Mouse (Mus musculus) naive thymus-derived CD4-positive, alpha-beta T cell, adult 2 months (primary cell): ENCODE results near the gene Phf10.
"Not testable (repeated sequence)": the region's sequence is repeated elsewhere in the genome, so short reads cannot be mapped to it uniquely, and the experiment has no call there.

Source experiments
- DNase-seq: peaks from one replicate; pipeline ENCODE4 v3.0.0-alpha.2; 2011; ENCODE audit warnings: low read depth

The Phf10 gene

GRCm38 (mm10) chr17:14960951-14961556, at the start of gene Phf10:
Gene Phf10, minus strand, starts transcription at chr17:14961273.
- DNase-seq: peak; percentile 49

DNA sequence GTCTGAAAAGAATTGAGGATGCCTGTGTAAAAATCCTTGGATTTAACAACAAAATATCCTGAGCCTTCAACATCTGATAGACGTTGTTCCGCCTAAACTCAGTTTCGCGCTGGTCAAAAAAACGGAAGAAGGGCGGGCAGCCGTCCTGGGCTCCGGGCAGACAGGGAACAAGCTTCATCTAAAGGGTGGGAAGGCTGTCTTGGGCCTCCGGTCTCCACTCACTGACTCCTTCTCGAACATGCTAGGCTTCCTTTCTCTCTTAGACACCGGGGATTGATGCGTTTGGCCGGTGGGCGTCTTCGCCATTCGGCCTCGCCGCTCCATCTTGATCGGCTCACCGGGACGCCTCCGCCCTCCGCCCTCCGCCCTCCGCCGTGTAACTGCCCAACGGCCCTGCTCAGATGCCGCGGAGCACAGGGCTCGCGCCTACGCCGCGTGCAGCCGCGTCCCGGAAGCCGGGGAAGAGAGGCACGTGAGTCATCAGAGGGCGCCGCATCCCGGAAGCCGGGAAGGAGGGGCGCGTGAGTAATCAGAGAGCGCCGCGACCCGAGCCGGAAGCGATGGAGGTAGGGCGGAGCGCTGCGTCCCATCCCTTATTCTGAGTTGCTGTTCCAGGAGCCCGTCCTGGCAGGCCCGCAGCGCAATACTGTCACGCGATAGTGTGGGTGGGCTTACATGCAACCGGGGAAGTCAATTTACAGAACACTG, 48.8 kb upstream of the Phf10 start, which contains the start of gene Gm3435:
TSS of gene Gm3435 (plus strand) at position 471 of the 708 bp plus-strand sequence.
- DNase-seq: not testable (repeated sequence)

- DNase-seq: not testable (repeated sequence)
These were observed 48.0 kb upstream of the Phf10 start for GRCm38 (mm10) chr17:15009088-15009487.

DNA sequence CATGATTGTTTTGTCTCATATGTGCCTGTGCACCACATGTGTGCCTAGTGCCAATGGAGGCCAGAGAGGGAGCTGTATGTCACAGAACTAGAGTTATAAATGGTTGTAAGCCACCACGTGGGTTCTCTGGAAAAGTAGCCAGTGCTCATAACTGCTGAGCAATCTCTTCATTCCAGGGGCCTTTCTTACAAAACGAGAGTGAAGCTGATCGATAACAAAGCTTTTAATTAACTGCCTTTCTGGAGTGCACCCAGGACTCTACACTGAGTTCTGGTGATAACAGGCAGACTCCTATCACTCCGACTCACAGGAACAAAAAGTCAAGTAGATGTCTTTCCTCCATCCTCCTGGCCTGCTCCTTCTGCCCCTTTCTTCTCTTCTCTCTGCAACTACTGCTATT, 39.0 kb upstream of the Phf10 start:
- DNase-seq: not testable (repeated sequence)

DNA sequence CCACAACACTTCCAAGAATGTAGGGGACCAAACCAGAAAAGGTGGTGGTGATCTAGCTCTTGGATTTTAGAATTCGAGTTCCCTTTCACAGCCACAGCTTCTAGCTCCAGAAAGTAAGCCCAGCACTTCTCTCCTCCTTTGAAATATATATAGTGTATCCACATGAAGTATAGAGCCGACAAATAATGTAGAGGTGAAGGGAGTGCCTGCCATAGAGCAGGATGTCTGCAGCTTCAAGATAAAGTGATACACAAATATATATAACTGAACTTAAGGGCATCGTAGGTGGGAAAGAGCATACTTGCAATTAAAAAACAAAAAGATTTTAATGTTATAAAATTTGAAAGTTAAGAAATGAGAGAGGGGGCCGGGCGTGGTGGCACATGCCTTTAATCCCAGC, 33.1 kb upstream of the Phf10 start:
- not testable (repeated sequence) for DNase-seq

- not testable (repeated sequence) for DNase-seq
These were observed 32.2 kb upstream of the Phf10 start for GRCm38 (mm10) chr17:14993139-14993832.

- not testable (repeated sequence) for DNase-seq
These were observed 31.6 kb upstream of the Phf10 start for GRCm38 (mm10) chr17:14992522-14993138.

DNA sequence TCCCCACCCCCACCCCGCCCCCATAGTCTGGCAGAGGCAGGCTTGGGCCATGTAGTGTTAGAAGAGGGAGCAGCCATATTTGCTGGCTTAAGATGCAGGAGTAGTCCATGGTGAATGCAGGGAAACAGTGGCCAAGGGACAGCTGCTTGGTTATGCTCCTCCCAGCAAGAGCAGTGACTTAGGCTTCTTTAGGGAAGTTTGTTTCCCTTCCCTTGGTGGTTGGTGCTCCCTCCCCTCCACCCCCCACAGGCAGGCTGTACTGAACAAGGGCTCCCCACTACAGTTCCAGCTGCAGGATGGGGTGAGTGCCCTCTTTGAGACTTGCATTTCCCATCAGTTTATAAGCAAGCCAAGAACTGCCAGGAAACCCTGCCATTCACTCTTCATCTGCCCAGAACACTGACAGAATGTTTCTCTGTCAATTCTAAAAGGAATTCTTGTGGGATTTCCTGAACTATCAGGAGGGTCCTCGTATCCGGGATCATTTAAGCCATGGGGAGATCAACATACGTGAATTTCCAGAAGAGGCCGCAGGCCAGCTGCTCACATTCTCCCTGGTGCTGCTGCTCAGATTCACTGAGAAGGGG, 29.1 kb upstream of the Phf10 start:
- not testable (repeated sequence) for DNase-seq

- not testable (repeated sequence) for DNase-seq
These were observed 17.4 kb upstream of the Phf10 start, which contains the start of the genes 9030025P20Rik and Gm3417 for GRCm38 (mm10) chr17:14978362-14979038. Gene 9030025P20Rik, plus strand, starts transcription at chr17:14978468. Gene Gm3417, minus strand, starts transcription at chr17:14978790.

DNA sequence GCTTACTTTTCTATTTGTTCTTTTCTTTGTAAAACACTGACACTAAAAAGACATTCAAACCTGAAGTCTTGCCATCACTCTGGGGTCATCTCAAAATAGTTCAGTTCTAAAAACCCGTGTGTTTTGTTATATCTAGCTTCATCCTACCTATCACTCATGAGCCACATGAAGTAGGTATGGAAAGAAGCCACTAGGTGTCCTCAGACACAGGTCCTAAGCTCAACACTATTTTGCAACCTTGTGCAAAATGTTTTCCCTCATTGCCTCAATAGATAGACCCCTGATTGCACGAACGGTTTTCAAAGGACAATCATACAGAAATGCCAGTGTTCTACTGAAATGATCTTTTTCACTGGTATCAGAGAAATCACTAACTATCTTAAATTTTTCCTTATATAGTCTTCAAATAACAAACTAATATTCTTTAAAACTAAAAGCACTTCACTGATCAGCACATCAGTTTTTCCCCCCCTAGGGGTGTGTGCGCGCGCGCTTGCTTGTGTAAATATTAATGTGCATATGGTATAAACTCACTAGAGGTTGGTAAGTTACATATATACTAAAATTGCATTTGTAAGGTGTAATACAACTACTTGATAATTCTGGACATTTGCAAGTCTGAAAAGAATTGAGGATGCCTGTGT, 16.8 kb upstream of the Phf10 start:
- not testable (repeated sequence) for DNase-seq

DNA sequence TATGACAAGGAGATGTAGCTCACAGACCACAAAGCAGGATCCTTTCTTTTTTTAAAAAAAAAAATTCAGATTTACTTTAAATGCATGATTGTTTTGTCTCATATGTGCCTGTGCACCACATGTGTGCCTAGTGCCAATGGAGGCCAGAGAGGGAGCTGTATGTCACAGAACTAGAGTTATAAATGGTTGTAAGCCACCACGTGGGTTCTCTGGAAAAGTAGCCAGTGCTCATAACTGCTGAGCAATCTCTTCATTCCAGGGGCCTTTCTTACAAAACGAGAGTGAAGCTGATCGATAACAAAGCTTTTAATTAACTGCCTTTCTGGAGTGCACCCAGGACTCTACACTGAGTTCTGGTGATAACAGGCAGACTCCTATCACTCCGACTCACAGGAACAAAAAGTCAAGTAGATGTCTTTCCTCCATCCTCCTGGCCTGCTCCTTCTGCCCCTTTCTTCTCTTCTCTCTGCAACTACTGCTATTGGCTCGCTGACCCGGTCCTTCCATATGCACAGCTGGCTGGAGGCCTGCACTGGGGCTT, 7.4 kb upstream of the Phf10 start:
- DNase-seq: not testable (repeated sequence)

GRCm38 (mm10) chr17:14961557-14962154, 583 bp upstream of the Phf10 start:
- DNase-seq: not testable (repeated sequence)

DNA sequence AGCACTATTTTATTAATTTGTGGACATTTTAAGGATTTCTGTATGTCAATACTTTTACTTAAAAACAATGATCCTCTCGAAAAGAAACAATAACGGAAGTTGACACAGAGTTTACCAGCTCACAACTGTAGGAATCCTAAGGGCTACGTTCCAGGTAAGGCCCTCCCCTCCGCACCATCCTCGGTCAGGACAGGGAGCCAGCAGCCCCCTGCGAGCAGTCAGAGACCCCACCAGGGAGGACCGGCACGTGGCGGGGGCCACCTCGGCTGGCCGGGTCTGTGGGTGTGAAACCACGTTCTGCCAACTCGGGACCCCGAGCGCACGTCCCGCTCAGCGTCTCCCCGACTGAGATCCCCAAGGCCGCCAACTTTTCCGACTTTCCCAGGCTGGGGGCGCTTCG, 553 bp downstream of the Phf10 start:
- DNase-seq: peak; percentile 38

- no peak for DNase-seq
These were observed 1.1 kb downstream of the Phf10 start for GRCm38 (mm10) chr17:14959979-14960378.

- no peak for DNase-seq
These were observed 2.3 kb downstream of the Phf10 start for GRCm38 (mm10) chr17:14958686-14959327.

DNA sequence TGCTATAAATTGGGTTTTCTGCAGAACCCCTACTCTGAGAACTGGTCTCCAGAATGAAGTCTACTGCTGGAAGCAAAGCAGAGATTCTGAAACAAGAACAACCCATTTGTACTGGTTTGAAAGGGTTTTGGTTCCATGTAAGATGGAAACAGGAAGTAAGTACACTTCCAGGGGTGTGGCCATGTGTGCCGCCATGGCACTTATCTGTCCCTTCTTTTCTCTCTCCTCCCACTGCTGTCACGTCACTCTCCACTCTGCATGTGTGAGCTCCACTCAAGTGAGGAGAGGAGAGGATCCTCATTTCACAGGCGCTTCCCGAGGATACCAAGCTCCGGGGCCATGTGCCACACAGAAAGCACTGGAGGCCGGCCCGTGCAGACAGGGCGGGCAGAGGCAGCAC, 7.6 kb downstream of the Phf10 start:
- no peak for DNase-seq

- DNase-seq: no peak
These were observed 11.8 kb downstream of the Phf10 start for GRCm38 (mm10) chr17:14949161-14949827.

GRCm38 (mm10) chr17:14944551-14944950, 16.5 kb downstream of the Phf10 start:
- no peak for DNase-seq

GRCm38 (mm10) chr17:14943729-14944059, 17.4 kb downstream of the Phf10 start:
- no peak for DNase-seq
